Mouse (Mus musculus): ENCODE measurements around the gene Dnajc11. TPM values are rescaled to one million over a fixed set of nuclear protein-coding genes. Genes with fewer than 3 reads are reported as not detected.

The Dnajc11 gene
- polyA plus RNA-seq, 1 experiment: 45.2 TPM

DNA sequence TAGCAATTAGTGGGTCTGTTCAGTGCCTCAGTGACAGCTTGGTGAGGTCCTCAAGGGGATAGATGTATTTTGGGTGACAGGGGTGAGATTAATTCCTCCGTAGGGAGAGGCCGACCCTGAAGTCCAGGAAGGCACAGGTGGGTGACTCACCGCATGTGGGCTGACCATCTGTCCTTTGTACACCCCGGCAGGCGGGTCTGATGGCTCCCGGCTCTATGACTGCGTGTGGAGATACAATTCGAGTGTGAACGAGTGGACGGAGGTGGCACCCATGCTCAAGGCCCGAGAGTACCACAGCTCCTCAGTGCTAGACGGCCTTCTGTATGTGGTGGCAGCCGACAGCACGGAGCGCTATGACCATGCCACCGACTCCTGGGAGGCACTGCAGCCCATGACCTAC is 78.6 kb downstream of the Dnajc11 start:
- no peak for TF ChIP-seq POLR2A (IDR thresholded peaks at IDR 0.05; ENCODE audit: low read depth, low read length)
- TF ChIP-seq CTCF (IDR thresholded peaks at IDR 0.05; ENCODE audit: borderline replicate concordance, insufficient read depth, low read length): no peak
- peaks cover 6% of the 10 kb centered on the region for H3K4me1 ChIP-seq (ENCODE audit: control insufficient read depth, insufficient read depth, low read length)
- no peak overlapping the region for H3K27ac ChIP-seq (ENCODE audit: insufficient read depth, low read length)
- no peak overlapping the region for H3K4me3 ChIP-seq (ENCODE audit: insufficient read depth, low read length)

- H3K27ac ChIP-seq (ENCODE audit: insufficient read depth, low read length): no peak overlapping the region
- TF ChIP-seq POLR2A (IDR thresholded peaks at IDR 0.05; ENCODE audit: low read depth, low read length) (no peak), CTCF (IDR thresholded peaks at IDR 0.05; ENCODE audit: borderline replicate concordance, insufficient read depth, low read length) (no peak)
- H3K4me1 ChIP-seq (ENCODE audit: control insufficient read depth, insufficient read depth, low read length): no peaks in the 10 kb centered on the region
- no peak overlapping the region for H3K4me3 ChIP-seq (ENCODE audit: insufficient read depth, low read length)
These were observed 79.7 kb downstream of the Dnajc11 start for GRCm38 (mm10) chr4:152013036-152013813.

GRCm38 (mm10) chr4:152019073-152019472 is 85.6 kb downstream of the Dnajc11 start:
- H3K27ac ChIP-seq (ENCODE audit: insufficient read depth, low read length): peak overlapping the region; percentile 21; the same call in 1 of the 2 replicates
- H3K4me1 ChIP-seq (ENCODE audit: control insufficient read depth, insufficient read depth, low read length): peaks cover 3% of the 10 kb centered on the region; the same call in 1 of the 2 replicates
- no peak overlapping the region for H3K4me3 ChIP-seq (ENCODE audit: insufficient read depth, low read length)
- TF ChIP-seq CTCF (IDR thresholded peaks at IDR 0.05; ENCODE audit: borderline replicate concordance, insufficient read depth, low read length) (no peak), POLR2A (IDR thresholded peaks at IDR 0.05; ENCODE audit: low read depth, low read length) (no peak)

DNA sequence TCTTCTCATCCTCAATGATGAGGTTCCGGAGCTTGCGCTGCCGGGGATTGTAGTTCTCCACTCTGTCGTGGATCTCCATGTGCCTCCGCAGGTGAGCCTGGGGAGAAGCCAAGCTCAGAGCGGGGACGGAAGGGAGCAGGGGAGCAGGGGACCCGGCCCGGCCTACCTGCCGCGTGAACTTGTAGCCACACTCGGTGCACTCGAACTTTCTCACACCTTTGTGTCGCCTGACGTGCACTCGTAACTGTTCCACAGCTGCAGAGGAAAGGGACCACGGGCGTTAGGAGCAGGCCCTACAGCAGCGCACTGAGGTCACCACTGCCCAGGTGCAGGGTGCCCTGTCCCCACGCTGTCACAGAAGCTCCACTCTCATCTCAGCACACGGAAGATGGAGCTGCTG is 86.5 kb downstream of the Dnajc11 start:
- Histone ChIP-seq H3K27ac (ENCODE audit: insufficient read depth, low read length) (no peak overlapping the region), H3K4me1 (ENCODE audit: control insufficient read depth, insufficient read depth, low read length) (peaks cover 6% of the 10 kb centered on the region; the same call in 1 of the 2 replicates), H3K4me3 (ENCODE audit: insufficient read depth, low read length) (no peak overlapping the region)
- TF ChIP-seq CTCF (IDR thresholded peaks at IDR 0.05; ENCODE audit: borderline replicate concordance, insufficient read depth, low read length) (no peak), POLR2A (IDR thresholded peaks at IDR 0.05; ENCODE audit: low read depth, low read length) (no peak)

GRCm38 (mm10) chr4:152021568-152022097 is 88.1 kb downstream of the Dnajc11 start:
- Histone ChIP-seq H3K27ac (ENCODE audit: insufficient read depth, low read length) (no peak overlapping the region), H3K4me3 (ENCODE audit: insufficient read depth, low read length) (no peak overlapping the region), H3K4me1 (ENCODE audit: control insufficient read depth, insufficient read depth, low read length) (peaks cover 6% of the 10 kb centered on the region)
- TF ChIP-seq POLR2A (IDR thresholded peaks at IDR 0.05; ENCODE audit: low read depth, low read length) (no peak), CTCF (IDR thresholded peaks at IDR 0.05; ENCODE audit: borderline replicate concordance, insufficient read depth, low read length) (no peak)

GRCm38 (mm10) chr4:152022506-152022905 is 89.0 kb downstream of the Dnajc11 start:
- TF ChIP-seq CTCF (IDR thresholded peaks at IDR 0.05; ENCODE audit: borderline replicate concordance, insufficient read depth, low read length): no peak
- no peak for TF ChIP-seq POLR2A (IDR thresholded peaks at IDR 0.05; ENCODE audit: low read depth, low read length)
- Histone ChIP-seq H3K4me3 (ENCODE audit: insufficient read depth, low read length) (no peak overlapping the region), H3K4me1 (ENCODE audit: control insufficient read depth, insufficient read depth, low read length) (peaks cover 6% of the 10 kb centered on the region), H3K27ac (ENCODE audit: insufficient read depth, low read length) (no peak overlapping the region)

DNA sequence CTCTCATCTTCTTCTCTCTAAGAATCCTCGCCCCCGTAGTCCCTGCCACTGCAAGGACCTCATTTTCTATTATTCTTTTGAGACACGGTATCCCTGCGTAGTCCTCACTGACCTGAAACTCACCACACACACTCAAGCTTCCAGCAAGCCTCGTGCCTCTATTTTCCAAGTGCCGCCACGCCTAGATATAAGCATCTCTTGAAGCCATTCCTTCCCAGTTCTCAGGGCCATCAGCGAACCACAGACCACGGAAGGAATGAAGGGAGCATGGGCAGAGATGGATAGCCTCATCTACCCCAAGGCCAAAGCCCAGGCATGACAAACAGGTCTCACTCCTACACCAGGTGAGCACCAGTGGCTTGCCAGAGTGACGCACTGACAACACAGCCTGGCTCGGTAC is 91.0 kb downstream of the Dnajc11 start:
- no peak overlapping the region for H3K27ac ChIP-seq (ENCODE audit: insufficient read depth, low read length)
- TF ChIP-seq CTCF (IDR thresholded peaks at IDR 0.05; ENCODE audit: borderline replicate concordance, insufficient read depth, low read length): no peak
- no peak for TF ChIP-seq POLR2A (IDR thresholded peaks at IDR 0.05; ENCODE audit: low read depth, low read length)
- H3K4me1 ChIP-seq (ENCODE audit: control insufficient read depth, insufficient read depth, low read length): peaks cover 3% of the 10 kb centered on the region; the same call in 1 of the 2 replicates
- no peak overlapping the region for H3K4me3 ChIP-seq (ENCODE audit: insufficient read depth, low read length)

DNA sequence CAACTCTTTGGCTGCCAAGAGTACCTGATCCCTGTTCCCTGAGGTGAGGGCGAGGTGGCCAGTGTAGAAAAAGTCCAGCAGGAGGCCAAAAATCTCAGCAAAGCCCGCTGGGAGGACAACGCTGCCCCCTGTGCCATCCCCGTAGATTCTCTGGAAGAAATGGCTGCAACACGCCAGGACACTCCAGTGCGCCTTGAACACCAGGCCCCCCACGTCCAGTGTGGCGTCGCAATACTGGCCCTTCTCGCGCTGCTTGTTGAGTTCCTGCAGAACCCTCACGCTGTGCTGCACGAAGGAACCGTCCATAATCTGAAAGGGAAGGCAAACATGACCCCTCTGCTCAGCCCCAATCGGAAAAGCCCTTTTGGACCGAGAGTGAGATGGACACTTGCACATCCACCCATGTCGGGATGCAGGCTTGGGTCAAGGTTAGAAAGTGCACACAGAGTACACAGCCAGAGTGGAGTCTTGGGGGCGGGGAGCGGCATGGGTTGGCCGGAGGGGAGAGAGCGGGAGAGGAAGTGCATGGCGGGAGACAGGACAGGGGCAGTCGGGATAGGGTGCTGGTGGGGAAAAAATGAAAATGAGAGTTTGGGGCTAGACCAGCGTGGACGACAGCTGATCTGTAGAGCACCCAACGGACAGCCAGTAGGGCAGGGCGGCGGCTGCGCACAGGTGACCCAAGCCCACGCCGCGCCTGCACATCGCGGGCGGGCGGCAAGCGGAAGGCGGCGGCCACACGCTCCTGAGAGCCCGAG is 93.4 kb downstream of the Dnajc11 start:
- H3K4me3 ChIP-seq (ENCODE audit: insufficient read depth, low read length): peak overlapping the region; percentile 90
- TF ChIP-seq CTCF (IDR thresholded peaks at IDR 0.05; ENCODE audit: borderline replicate concordance, insufficient read depth, low read length) (no peak), POLR2A (IDR thresholded peaks at IDR 0.05; ENCODE audit: low read depth, low read length) (no peak)
- H3K4me1 ChIP-seq (ENCODE audit: control insufficient read depth, insufficient read depth, low read length): peaks cover 3% of the 10 kb centered on the region; the same call in 1 of the 2 replicates
- H3K27ac ChIP-seq (ENCODE audit: insufficient read depth, low read length): no peak overlapping the region

- peak within 1 kb of the TSS; percentile 90 for H3K4me3 ChIP-seq (ENCODE audit: insufficient read depth, low read length)
- TF ChIP-seq CTCF (IDR thresholded peaks at IDR 0.05; ENCODE audit: borderline replicate concordance, insufficient read depth, low read length) (no peak), POLR2A (IDR thresholded peaks at IDR 0.05; ENCODE audit: low read depth, low read length) (peak; percentile 90)
- H3K4me1 ChIP-seq (ENCODE audit: control insufficient read depth, insufficient read depth, low read length): peaks cover 3% of the 10 kb centered on the region; the same call in 1 of the 2 replicates
- H3K27ac ChIP-seq (ENCODE audit: insufficient read depth, low read length): no peak within 1 kb of the TSS
These were observed 94.0 kb downstream of the Dnajc11 start, which contains the start of gene Zbtb48 for GRCm38 (mm10) chr4:152027524-152027923. Zbtb48 (minus strand) TSS chr4:152027671.
